Mouse (Mus musculus) ES-E14 (cell line): ENCODE data around the gene Hist1h2ad.

Source experiments
- HCFC1 ChIP-seq: IDR thresholded peaks from 2 replicates; pipeline ENCODE4 v1.6.1; 2012; ENCODE audit warnings: low read length, inconsistent platforms, borderline replicate concordance; ENCODE audit not compliant: insufficient read depth
- MAFK ChIP-seq: IDR thresholded peaks from 2 replicates; pipeline ENCODE4 v1.6.1; 2014; ENCODE audit warnings: mild to moderate bottlenecking, low read depth, low read length, inconsistent platforms; ENCODE audit not compliant: insufficient read depth
- ZNF384 ChIP-seq: IDR thresholded peaks from 2 replicates; pipeline ENCODE4 v1.6.1; 2012; ENCODE audit warnings: low read depth, low read length, inconsistent platforms

GRCm38 (mm10) chr13:23556906-23557305, 17.3 kb upstream of the Hist1h2ad start:
- TF ChIP-seq HCFC1 (no peak), MAFK (no peak), ZNF384 (no peak)
